Mouse (Mus musculus) adrenal gland, postnatal 4 days (tissue): Measurements from ENCODE around the gene Ndc1. TPM values are rescaled to one million over a fixed set of nuclear protein-coding genes. Genes with fewer than 3 reads are reported as not detected.
"Not testable (repeated sequence)": the region's sequence is repeated elsewhere in the genome, so short reads cannot be mapped to it uniquely, and the experiment has no call there.

ENCODE experiments used
- DNase-seq, 2 experiments: peaks; one replicate each; pipeline ENCODE4 v3.0.0; 2021 to 2022; ENCODE audit warnings: low spot score in 2 of 2, mixed read lengths in 2 of 2
- total RNA-seq, 2 experiments: library from RNA; stranded (reverse); gene quantifications; 2 replicates each; pipeline ENCODE4 v1.2.3; 2021

Ndc1 gene
- total RNA-seq, 2 experiments from 2014 or later, result 17.8 to 20.6 TPM

- DNase-seq, result no peak
Observed at GRCm38 (mm10) chr4:107363573-107363972, 4.0 kb upstream of the Ndc1 start.

- DNase-seq, result no peak
Observed at GRCm38 (mm10) chr4:107364190-107364639, 3.4 kb upstream of the Ndc1 start.

GRCm38 (mm10) chr4:107366408-107366807 lies 1.2 kb upstream of the Ndc1 start:
- DNase-seq, result not testable (repeated sequence)

GRCm38 (mm10) chr4:107372304-107372703 lies 4.7 kb downstream of the Ndc1 start:
- no peak for DNase-seq

GRCm38 (mm10) chr4:107374677-107375076 lies 7.1 kb downstream of the Ndc1 start:
- DNase-seq, result no peak

GRCm38 (mm10) chr4:107378954-107379353 lies 11.4 kb downstream of the Ndc1 start:
- DNase-seq, result no peak

GRCm38 (mm10) chr4:107380871-107381270 lies 13.3 kb downstream of the Ndc1 start:
- DNase-seq, result no peak

- DNase-seq, result no peak
Observed at GRCm38 (mm10) chr4:107387038-107387437, 19.5 kb downstream of the Ndc1 start.

- no peak for DNase-seq
Observed at GRCm38 (mm10) chr4:107387465-107387864, 19.9 kb downstream of the Ndc1 start.

- no peak for DNase-seq
Observed at GRCm38 (mm10) chr4:107388291-107388690, 20.7 kb downstream of the Ndc1 start.

GRCm38 (mm10) chr4:107389345-107389744 lies 21.8 kb downstream of the Ndc1 start:
- no peak for DNase-seq

- no peak for DNase-seq
Observed at GRCm38 (mm10) chr4:107393771-107394170, 26.2 kb downstream of the Ndc1 start.

- no peak for DNase-seq
Observed at GRCm38 (mm10) chr4:107420202-107420601, 52.6 kb downstream of the Ndc1 start.

GRCm38 (mm10) chr4:107421711-107422110 lies 54.1 kb downstream of the Ndc1 start:
- no peak for DNase-seq

GRCm38 (mm10) chr4:107422176-107422575 lies 54.6 kb downstream of the Ndc1 start:
- no peak for DNase-seq

- no peak for DNase-seq
Observed at GRCm38 (mm10) chr4:107425616-107426015, 58.0 kb downstream of the Ndc1 start.

- no peak for DNase-seq
Observed at GRCm38 (mm10) chr4:107426631-107427030, 59.0 kb downstream of the Ndc1 start.

GRCm38 (mm10) chr4:107432717-107433116 lies 65.1 kb downstream of the Ndc1 start:
- no peak for DNase-seq

- no peak for DNase-seq
Observed at GRCm38 (mm10) chr4:107433998-107434355, 66.4 kb downstream of the Ndc1 start.

- DNase-seq, result peak; percentile 20 to 46
Observed at GRCm38 (mm10) chr4:107434356-107435237, 67.0 kb downstream of the Ndc1 start, which contains the start of gene Glis1. Gene Glis1, plus strand, starts transcription at chr4:107434591.

GRCm38 (mm10) chr4:107435238-107435946 lies 67.8 kb downstream of the Ndc1 start:
- DNase-seq, result no peak

- DNase-seq, result no peak
Observed at GRCm38 (mm10) chr4:107436476-107436875, 68.9 kb downstream of the Ndc1 start.
